Comparison of ENCODE assay signal across 8 mouse cellular contexts in genomic region chr17:86732024-86732423, GRCm38 (mm10). TPM values are rescaled to one million over a fixed set of nuclear protein-coding genes. Genes with fewer than 3 reads are reported as not detected.
A peak's percentile ranks its signal among the peaks of the same experiment; 100 is the strongest.
DNase-seq lines count a peak whose midpoint lies in the region; ATAC-seq lines count a peak whose summit lies in the region.

No protein-coding gene starts in this region.

- no peak overlapping the region for H3K27ac ChIP-seq in hindbrain, embryonic 16.5 days (ENCODE audit: low read depth, low read length)

- WGBS in hindbrain, embryonic 16.5 days = 5% methylated on average over 11 of the region's 11 CpGs

- peaks cover 4% of the 10 kb centered on the region for H3K4me1 ChIP-seq in hindbrain, embryonic 16.5 days (ENCODE audit: control insufficient read depth, insufficient read depth, low read depth, low read length)

- H3K36me3 ChIP-seq in hindbrain, embryonic 16.5 days (ENCODE audit: control insufficient read depth, insufficient read depth, low read length) = no peaks in the 10 kb centered on the region

- no peaks in the 10 kb centered on the region for H3K9me3 ChIP-seq in hindbrain, embryonic 16.5 days (ENCODE audit: control insufficient read depth, low read length)

- no peak overlapping the region for H3K4me3 ChIP-seq in hindbrain, embryonic 16.5 days (ENCODE audit: low read length)

- no peak overlapping the region; the same call in 1 of the 2 replicates for H3K9ac ChIP-seq in hindbrain, embryonic 16.5 days (ENCODE audit: low read depth, low read length)

- ATAC-seq in hindbrain, embryonic 16.5 days = peak; percentile 70
- ATAC-seq in megakaryocyte progenitor cell, adult 5-6 weeks (replicated peaks; ENCODE audit: poor library complexity) = peak; percentile 99
- no peak for ATAC-seq in erythroid progenitor cell, adult 5-6 weeks (replicated peaks; ENCODE audit: low FRiP score, poor library complexity, severe bottlenecking)

- DNase-seq in MN1 (ENCODE audit: low spot score) = peak; percentile 62
- DNase-seq in c-Kit-positive CD71-positive TER-119-negative erythroid progenitor cells, embryonic 14.5 days (ENCODE audit: low read depth) = peak; percentile 34
- DNase-seq in gastrocnemius, adult 8-10 months (ENCODE audit: low spot score in 2 of 2) = peak; percentile 36 to 54
- peak; percentile 16 to 17 for DNase-seq in left cerebral cortex, postnatal 25 days (ENCODE audit: low spot score in 2 of 2)
- DNase-seq in skeletal muscle tissue, adult 2 months (ENCODE audit: low read depth, low spot score) = peak; percentile 59

- H3K4me2 ChIP-seq in hindbrain, embryonic 16.5 days (ENCODE audit: low read length) = peak overlapping the region; percentile 7; the same call in 1 of the 2 replicates

- intact Hi-C loops in left cerebral cortex, postnatal 25 days (cut with DNase I) = no loop called here

- H3K27me3 ChIP-seq in hindbrain, embryonic 16.5 days (replicated peaks; ENCODE audit: control insufficient read depth, insufficient read depth, low read length) = no peaks in the 10 kb centered on the region

RNA-seq across cellular contexts. Expression of gene Epas1, which starts 21.5 kb away (rescaled TPM):
- 10 to 100 TPM; 79.9 to 95.6 (median 93.9) TPM for total RNA-seq in gastrocnemius, adult 8-10 months (2022)
- polyA plus RNA-seq in hindbrain, embryonic 16.5 days (2015; fragmentation: Nextera tagmentation; extraction: Ambion mirVana) = 5.7 and 8.4 TPM in 2 replicates
- 10 to 100 TPM; 82.1 to 90.7 TPM for total RNA-seq in left cerebral cortex, postnatal 25 days (2021)
- 0.02 TPM in 1 of 2 replicates, not detected in the other for total RNA-seq in megakaryocyte progenitor cell, adult 5-6 weeks (2015)
- not detected in 2 replicates for total RNA-seq in megakaryocyte progenitor cell, adult 5-6 weeks (2017)
- total RNA-seq in erythroid progenitor cell, adult 5-6 weeks (2015; ENCODE audit: low replicate concordance) = 1.4 TPM in 1 of 2 replicates, not detected in the other
- total RNA-seq in erythroid progenitor cell, adult 5-6 weeks (2017; ENCODE audit: low replicate concordance) = 0.15 and 0.90 TPM in 2 replicates

Comparison
In these comparisons a context has a peak if more than half of its experiments do, and no peak if none do; other contexts are left out.
1. RNA of gene Epas1, which starts 21.5 kb away (total RNA-seq): 79.9 to 95.6 TPM in gastrocnemius, adult 8-10 months and 82.1 to 90.7 TPM in left cerebral cortex, postnatal 25 days; 0.15 to 1.4 TPM in erythroid progenitor cell, adult 5-6 weeks and 0.02 TPM in megakaryocyte progenitor cell, adult 5-6 weeks; every median in the first group is over 10 times any median in the second.
2. Peak in every context shown above with its lines, with median percentiles within 50 percentile points of each other: DNase-seq.